Mouse (Mus musculus): ENCODE measurements around the gene Rsbn1l.

DNA sequence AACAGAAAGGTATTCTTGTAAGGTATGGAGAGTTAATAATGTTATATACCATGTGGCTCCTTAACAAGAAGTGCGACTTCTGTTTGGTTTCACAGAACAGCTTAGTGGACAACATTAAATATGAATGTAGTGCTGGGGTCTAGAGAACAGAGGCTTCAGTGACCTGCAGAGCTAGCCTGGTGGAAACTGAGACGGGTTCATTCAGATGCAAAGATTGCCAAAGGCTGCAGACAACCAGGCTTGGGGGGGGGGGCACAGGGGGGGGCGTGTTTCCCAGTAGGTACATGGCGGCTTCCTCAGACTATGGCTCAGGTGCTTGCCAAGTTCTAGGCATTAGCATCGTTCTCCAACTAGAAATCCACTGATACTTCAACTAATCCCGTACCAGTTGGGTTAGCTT, 8.2 kb upstream of the Rsbn1l start:
- TF ChIP-seq CTCF (IDR thresholded peaks at IDR 0.05; ENCODE audit: borderline replicate concordance, extremely low read depth, insufficient read depth, insufficient read length), result no peak
- no peak for TF ChIP-seq POLR2A (IDR thresholded peaks at IDR 0.05; ENCODE audit: borderline replicate concordance, extremely low read depth, insufficient read depth, insufficient read length, poor library complexity, severe bottlenecking)

All from brain, embryonic 14.5 days (tissue).